Mouse (Mus musculus) MEL (cell line): ENCODE results near the gene Fcgr1.

Experiments
- CTCF ChIP-seq, 3 experiments: IDR thresholded peaks in 2 of 3; conservative IDR thresholded peaks in 1 of 3; 2 replicates each; pipeline ENCODE4 v1.5.1; 2011 to 2012; ENCODE audit warnings: low read length in 3 of 3, low read depth in 2 of 3, mild to moderate bottlenecking in 2 of 3, improper control_type of control experiment in 1 of 3, inconsistent platforms in 1 of 3, mixed read lengths in 1 of 3, moderate library complexity in 1 of 3; ENCODE audit not compliant: control insufficient read depth in 1 of 3, insufficient read depth in 1 of 3, poor library complexity in 1 of 3, severe bottlenecking in 1 of 3
- EP300 ChIP-seq, 2 experiments: IDR thresholded peaks; 2 replicates each; pipeline ENCODE4 v1.6.1; 2011; ENCODE audit warnings: improper control_type of control experiment in 2 of 2, low read length in 2 of 2, low read depth in 1 of 2, mild to moderate bottlenecking in 1 of 2
- GATA1 ChIP-seq: IDR thresholded peaks from 2 replicates; pipeline ENCODE4 v1.6.1; 2011; ENCODE audit warnings: low read depth, low read length, improper control_type of control experiment
- MAX ChIP-seq: IDR thresholded peaks from 2 replicates; pipeline ENCODE4 v1.6.1; 2011; ENCODE audit warnings: low read length, improper control_type of control experiment
- MEF2A ChIP-seq: IDR thresholded peaks from 2 replicates; pipeline ENCODE4 v1.6.1; 2014; ENCODE audit warnings: low read depth, mild to moderate bottlenecking, inconsistent platforms, low read length, improper control_type of control experiment; ENCODE audit not compliant: poor library complexity, insufficient replicate concordance, severe bottlenecking; ENCODE audit errors: extremely low read depth
- MYC ChIP-seq: IDR thresholded peaks from 2 replicates; pipeline ENCODE4 v1.6.1; 2011; ENCODE audit warnings: low read depth, mild to moderate bottlenecking, low read length, improper control_type of control experiment, moderate library complexity
- NELFE ChIP-seq: IDR thresholded peaks from 2 replicates; pipeline ENCODE4 v1.6.1; 2011; ENCODE audit warnings: low read depth, low read length, improper control_type of control experiment
- POLR2A ChIP-seq, 2 experiments: IDR thresholded peaks; 2 replicates each; pipeline ENCODE4 v1.6.1; 2011 to 2012; ENCODE audit warnings: low read length in 2 of 2, mild to moderate bottlenecking in 2 of 2, control low read depth in 1 of 2, improper control_type of control experiment in 1 of 2, low read depth in 1 of 2, moderate library complexity in 1 of 2; ENCODE audit not compliant: control insufficient read depth in 1 of 2, insufficient read depth in 1 of 2, poor library complexity in 1 of 2
- POLR2AphosphoS5 ChIP-seq: IDR thresholded peaks from 2 replicates; pipeline ENCODE4 v1.6.1; 2012; ENCODE audit warnings: low read depth, borderline replicate concordance, mild to moderate bottlenecking, inconsistent platforms, low read length, moderate library complexity, mixed read lengths
- RAD21 ChIP-seq: IDR thresholded peaks from 2 replicates; pipeline ENCODE4 v1.6.1; 2011; ENCODE audit warnings: mild to moderate bottlenecking, low read depth, low read length, improper control_type of control experiment
- SMC3 ChIP-seq: IDR thresholded peaks from 2 replicates; pipeline ENCODE4 v1.6.1; 2011; ENCODE audit warnings: low read depth, low read length, improper control_type of control experiment
- TAL1 ChIP-seq: IDR thresholded peaks from 2 replicates; pipeline ENCODE4 v1.6.1; 2012; ENCODE audit warnings: mild to moderate bottlenecking, inconsistent platforms, low read length, moderate library complexity, mixed read lengths
- ZKSCAN1 ChIP-seq: IDR thresholded peaks from 2 replicates; pipeline ENCODE4 v1.6.1; 2012; ENCODE audit warnings: low read depth, mild to moderate bottlenecking, inconsistent platforms, low read length, improper control_type of control experiment, moderate library complexity
- ZNF384 ChIP-seq: IDR thresholded peaks from 2 replicates; pipeline ENCODE4 v1.6.1; 2012; ENCODE audit warnings: low read depth, mild to moderate bottlenecking, inconsistent platforms, low read length, improper control_type of control experiment

DNA sequence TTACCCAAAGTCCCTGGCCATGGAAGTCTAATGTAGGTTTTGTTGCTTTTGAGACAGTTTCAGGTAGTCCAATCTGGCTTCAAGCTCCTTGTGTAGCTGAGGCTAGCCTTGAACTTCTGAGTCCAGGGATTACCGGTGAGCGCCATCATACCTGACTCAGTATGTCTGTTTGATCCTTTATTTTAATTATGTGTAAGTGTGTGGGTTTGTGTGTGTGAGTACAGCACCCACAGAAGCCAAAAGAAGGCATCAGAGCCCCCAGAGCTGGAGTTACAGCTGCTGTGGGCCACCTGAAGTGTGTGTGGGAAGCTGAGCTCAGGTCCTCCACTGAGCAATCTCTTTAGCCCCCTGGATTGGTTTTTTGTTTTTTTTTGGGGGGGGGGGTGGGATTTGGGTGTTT, 5.8 kb upstream of the Fcgr1 start:
- TF ChIP-seq CTCF (IDR thresholded peaks at IDR 0.05 in 2 of 3, conservative IDR thresholded peaks at IDR 0.05 in 1 of 3; ENCODE audit: control insufficient read depth in 1 of 3, insufficient read depth in 1 of 3, low read depth in 2 of 3, low read length in 3 of 3, poor library complexity in 1 of 3, severe bottlenecking in 1 of 3): no peak
- TF ChIP-seq EP300 (IDR thresholded peaks at IDR 0.05; ENCODE audit: low read depth in 1 of 2, low read length in 2 of 2): no peak
- no peak for TF ChIP-seq MEF2A
- no peak for TF ChIP-seq TAL1
- no peak for TF ChIP-seq SMC3
- TF ChIP-seq MAX: no peak
- TF ChIP-seq ZKSCAN1: no peak
- TF ChIP-seq GATA1: no peak
- no peak for TF ChIP-seq POLR2A (IDR thresholded peaks at IDR 0.05; ENCODE audit: control insufficient read depth in 1 of 2, insufficient read depth in 1 of 2, low read depth in 1 of 2, low read length in 2 of 2, poor library complexity in 1 of 2)
- TF ChIP-seq ZNF384: no peak
- TF ChIP-seq MYC: no peak
- TF ChIP-seq RAD21: no peak
- no peak for TF ChIP-seq POLR2AphosphoS5
- TF ChIP-seq NELFE: no peak
